Mouse (Mus musculus) mouse trophoblast stem cell (cell line): ENCODE measurements around the gene Tmem205.

Source experiments
- in situ Hi-C, 2 experiments: fragments of 300-500 bp; cut with MseI, MboI; formaldehyde crosslinking; loops; 2 replicates in 1 of 2; 3 replicates in 1 of 2; pipeline ENCODE4 v1.15.1; 2025

Gene Tmem205

GRCm38 (mm10) chr9:21944267-21944666 is 16.9 kb upstream of the Tmem205 start:
- in situ Hi-C loops: no loop called here

GRCm38 (mm10) chr9:21943638-21944037 is 16.3 kb upstream of the Tmem205 start:
- in situ Hi-C loops: no loop called here

DNA sequence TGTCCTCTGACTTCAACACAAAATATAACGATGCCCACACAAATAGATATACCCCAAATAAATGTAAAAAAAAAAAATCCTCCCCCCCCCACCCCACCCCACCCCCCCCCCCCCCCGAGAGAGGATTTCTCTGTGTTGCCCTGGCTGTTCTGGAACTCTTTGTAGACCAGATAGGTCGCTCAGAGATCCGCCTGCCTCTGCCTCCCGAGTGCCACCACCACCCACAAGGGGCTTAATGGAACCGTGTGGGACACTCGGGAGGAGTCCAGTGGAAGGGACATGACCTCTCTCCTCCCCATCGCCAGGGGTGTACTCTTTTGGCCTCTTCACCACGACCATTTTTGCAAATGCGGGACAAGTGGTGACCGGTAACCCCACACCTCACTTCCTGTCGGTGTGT is 15.7 kb upstream of the Tmem205 start:
- in situ Hi-C loops: no loop called here

- in situ Hi-C loops: no loop called here
These were observed 11.0 kb upstream of the Tmem205 start for GRCm38 (mm10) chr9:21938234-21938855.

DNA sequence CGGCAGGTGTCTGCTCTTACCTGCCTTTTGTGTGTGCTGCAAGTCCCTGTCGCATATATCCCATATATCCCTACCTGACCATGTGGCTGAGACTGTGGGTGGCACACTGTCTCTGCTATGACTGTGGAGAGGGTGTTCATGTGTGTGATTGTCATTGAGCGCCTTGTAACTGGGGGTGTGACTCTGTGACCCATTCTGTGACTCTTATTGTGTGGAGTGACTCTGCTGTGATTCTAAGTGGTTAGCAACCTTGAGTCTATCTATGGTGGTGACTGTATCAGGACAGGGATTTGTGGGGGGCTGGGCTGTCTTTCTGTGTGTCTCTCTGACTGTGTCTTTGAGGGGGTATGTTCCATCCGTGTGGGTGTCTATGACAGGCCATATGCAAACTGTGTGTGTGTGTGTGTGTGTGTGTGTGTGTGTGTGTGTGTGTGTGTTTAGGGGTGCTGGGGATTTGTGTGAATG is 10.4 kb upstream of the Tmem205 start:
- in situ Hi-C loops: no loop called here

- in situ Hi-C loops: no loop called here
These were observed 9.6 kb upstream of the Tmem205 start, which contains the start of gene Plppr2 for GRCm38 (mm10) chr9:21936692-21937570. Gene Plppr2 (plus strand): TSS chr9:21937033.

DNA sequence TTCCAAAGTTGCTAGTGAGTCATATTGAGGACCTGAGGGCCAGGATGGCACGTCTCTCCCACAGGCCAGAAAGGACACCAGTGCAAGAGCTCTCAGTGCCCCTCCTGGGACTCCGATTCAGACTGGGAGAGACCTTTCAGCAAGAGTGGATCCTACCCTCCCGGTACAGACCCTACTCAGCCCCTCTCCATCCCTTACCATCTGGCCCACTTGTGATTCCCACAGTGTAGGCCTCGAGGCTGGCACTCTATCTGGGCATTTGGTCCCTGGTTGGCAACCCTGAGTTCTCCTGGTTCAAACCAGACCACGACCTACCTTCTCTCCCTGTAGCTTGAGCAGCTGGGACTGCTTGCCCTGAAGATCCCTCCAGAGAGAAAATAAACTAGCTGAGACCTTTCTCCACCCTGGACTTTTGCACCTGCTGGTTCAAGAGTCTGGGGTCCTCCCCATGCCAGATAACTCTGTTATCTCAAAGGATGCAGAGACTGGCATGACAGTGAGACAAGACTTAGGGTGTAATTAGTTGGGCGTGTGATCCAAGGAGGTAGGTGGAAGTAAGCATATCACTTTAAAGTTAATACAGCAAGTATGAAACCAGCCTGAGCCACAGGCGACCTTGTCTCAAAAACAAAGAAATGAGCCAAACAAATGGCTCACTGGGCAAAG is 8.2 kb upstream of the Tmem205 start:
- in situ Hi-C loops: no loop called here

- in situ Hi-C loops: no loop called here
These were observed 6.7 kb upstream of the Tmem205 start for GRCm38 (mm10) chr9:21934021-21934420.

DNA sequence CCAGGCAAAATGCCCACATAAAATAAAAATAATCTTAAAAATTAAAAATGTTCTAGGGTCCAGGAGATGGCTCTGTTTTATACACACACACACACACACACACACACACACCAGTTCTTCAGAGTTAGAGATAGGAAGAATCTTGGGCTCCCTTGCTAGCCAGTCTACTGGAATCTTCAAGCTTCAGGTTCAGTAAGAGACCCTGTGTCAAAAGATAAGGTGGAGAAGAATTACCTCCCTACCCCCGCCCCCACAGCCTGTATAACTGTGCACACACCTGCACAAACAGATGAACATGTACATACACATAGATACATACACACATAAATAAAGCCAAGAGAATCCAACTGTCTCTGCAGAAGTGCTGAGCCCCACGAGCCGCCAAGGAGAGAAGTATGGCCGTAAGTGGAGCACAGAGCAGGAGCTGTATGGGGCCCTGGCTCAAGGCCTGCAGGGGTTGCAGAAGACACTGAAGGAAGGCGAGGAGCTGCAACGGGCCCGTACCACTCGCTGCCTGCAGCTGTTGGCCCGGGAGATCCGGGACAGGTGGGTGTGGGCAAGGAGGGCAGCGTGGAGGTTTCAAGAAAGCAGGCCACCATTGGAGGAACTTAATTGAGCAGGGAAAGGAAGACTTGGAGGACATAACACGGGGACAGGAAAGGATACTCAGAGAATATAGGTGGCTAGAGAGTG is 5.2 kb upstream of the Tmem205 start:
- in situ Hi-C loops: no loop called here

DNA sequence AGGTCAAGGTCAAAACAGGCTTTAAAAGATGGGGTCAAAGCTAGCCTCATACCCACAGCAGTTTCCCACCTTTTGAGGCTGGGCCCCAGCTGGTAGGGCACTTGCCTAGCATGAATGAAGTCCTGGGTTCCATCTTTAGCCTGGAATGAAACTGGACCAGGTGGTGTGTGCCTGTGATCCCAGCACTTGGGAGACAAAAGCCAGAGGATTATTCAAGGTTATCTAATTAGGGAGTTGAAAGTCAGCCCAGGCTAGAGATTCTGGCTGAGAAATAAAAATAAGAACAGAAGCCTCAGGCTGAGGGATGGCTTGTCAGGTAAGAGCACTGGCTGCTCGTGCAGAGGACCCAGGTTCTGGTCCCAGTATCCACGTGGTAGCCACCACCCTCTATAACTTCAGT is 4.7 kb upstream of the Tmem205 start:
- in situ Hi-C loops: no loop called here

- in situ Hi-C loops: no loop called here
These were observed 1.9 kb upstream of the Tmem205 start for GRCm38 (mm10) chr9:21929208-21929607.

DNA sequence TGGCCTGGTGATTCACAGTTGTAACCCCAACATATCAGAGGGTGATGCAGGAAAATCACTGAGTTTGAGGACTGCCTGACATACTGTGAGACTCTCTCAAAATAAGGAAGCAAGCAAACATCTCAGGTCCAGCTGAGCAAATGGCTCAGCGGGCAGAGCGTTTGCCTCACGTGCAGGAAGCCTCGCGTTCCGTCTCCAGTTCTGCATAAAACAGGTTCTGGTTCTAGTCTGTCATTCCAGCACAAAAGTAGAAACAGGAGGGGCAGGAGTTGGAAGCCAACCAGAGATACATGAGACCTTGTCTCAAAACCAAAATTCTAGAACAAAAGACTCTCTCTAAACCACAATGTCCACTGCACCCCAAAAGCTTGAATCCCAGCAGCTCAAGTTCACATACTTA is 572 bp downstream of the Tmem205 start:
- in situ Hi-C loops: no loop called here

DNA sequence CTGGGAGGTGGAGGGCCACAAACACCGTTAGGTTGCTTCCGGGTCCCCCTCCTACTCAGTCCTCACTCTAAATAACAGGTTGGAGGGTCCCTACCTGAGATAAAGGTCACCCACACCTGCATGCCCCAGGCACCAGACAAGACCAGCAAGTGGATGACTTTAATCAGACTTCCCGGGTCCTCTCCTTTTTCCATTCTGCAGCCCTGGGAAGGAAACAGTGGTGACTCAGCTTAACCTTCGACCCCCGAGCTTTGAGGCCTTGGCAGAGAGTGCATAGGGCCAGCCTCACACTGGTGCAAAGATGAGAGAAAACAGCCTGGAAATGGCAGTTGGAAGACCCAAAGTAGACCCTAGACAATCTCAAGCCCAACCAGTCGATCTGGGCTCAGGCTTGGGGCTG is 1.2 kb downstream of the Tmem205 start:
- in situ Hi-C loops: no loop called here

GRCm38 (mm10) chr9:21925506-21925905 is 1.9 kb downstream of the Tmem205 start:
- in situ Hi-C loops: no loop called here

- in situ Hi-C loops: no loop called here
These were observed 2.3 kb downstream of the Tmem205 start for GRCm38 (mm10) chr9:21925034-21925433.

- in situ Hi-C loops: no loop called here
These were observed 3.3 kb downstream of the Tmem205 start for GRCm38 (mm10) chr9:21924099-21924493.

- in situ Hi-C loops: no loop called here
These were observed 3.8 kb downstream of the Tmem205 start for GRCm38 (mm10) chr9:21923490-21924098.

DNA sequence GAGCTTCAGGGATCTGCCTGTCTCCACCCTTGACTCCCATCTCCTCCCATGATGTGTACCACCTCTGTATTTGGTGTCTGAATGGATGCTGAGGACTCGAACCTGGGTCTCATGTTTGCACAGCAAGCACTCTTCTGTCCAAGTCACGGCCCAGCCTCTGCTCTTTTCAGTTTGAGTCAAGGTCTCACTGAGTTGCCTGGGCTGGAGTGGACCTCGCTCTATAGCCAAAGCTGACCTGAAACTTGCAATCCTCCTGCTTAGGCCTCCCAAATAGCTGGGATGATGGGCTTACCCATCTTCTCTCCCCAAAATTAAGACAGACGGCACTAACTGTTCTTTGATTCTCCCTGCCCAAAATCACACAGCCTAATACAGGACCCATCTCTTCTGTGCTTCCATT is 4.3 kb downstream of the Tmem205 start:
- in situ Hi-C loops: no loop called here

DNA sequence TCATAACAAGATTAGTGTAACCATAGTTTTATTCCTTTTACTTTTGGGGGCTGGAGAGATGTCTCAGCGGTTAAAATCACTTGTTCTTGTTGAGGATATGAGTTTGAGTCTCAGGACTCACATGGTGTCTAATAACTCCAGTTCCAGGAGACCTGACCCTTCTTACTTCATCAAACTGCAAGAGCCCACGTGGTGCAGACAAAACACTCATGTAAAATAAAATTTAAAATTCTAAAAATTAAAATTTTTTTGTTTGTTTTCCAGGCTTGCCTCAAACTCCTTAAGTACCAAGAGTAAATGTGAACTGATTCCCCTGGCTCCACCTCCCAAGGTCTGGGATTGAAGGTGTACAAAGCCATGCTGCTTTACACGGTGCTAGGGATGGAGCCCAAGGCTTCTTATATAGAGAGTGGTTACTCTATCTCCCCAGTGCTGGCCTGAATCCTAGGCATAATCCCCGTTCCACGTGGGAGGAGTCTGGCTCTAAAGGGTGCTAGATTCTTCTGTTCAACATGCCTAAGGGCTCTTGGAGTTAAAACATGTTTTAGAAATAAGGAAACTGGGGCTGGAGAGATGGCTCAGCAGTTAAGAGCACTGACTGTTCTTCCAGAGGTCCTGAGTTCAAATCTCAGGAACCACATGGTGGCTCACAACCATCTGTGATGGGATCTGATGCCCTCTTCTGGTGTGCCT is 8.5 kb downstream of the Tmem205 start:
- in situ Hi-C loops: no loop called here

DNA sequence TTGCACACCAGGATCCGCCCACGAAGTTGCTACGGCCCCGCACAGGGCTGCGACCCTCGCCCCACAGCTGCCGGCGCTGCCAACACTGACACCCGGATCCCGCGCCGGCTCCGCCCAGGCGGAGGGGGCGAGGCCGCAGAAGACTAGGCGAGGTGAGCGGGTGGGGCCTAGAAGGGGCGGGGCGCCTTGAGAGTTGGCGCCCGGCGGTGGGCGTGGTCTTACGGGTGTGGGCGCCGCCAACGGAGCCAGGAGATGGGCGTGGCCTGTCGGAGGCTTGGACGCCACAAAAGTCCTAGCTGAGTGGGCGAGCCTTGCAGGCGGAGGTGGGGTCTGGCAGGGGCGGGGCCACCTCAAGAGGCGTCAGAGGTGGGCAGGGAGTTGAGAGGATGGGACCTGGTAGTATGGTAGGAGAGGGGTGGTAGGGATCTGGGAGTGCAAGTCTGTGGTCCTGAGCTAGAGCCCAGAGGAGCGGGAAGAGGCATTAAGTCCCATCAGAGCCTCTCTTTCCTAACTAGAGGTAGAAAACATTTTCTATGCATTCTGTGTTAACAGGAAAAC is 9.2 kb downstream of the Tmem205 start, which contains the start of gene Rab3d:
Rab3d (minus strand) TSS at position 158 of the 558 bp plus-strand sequence.
- in situ Hi-C loops: no loop called here
